Mouse (Mus musculus): ENCODE measurements at regions not wholly inside any gene's neighbourhood (a gene's known extent, or its start where the extent isn't known, plus 50 kb on each side); places are given as distances from the start of the nearest gene placed in this dataset.

GRCm38 (mm10) chr17:45285621-45286189 is 147.8 kb downstream of the Cdc5l start:
- no peak for TF ChIP-seq CTCF (IDR thresholded peaks at IDR 0.05; ENCODE audit: low read depth)
- TF ChIP-seq EP300 (IDR thresholded peaks at IDR 0.05; ENCODE audit: low read depth), result no peak
